ENCODE assay signal across 8 mouse cellular contexts in genomic region chr9:119403236-119403641, GRCm38 (mm10). TPM values are rescaled to one million over a fixed set of nuclear protein-coding genes. Genes with fewer than 3 reads are reported as not detected.
DNase-seq lines count a peak whose midpoint lies in the region; ATAC-seq and TF ChIP-seq lines count a peak whose summit lies in the region.

No protein-coding gene starts in this region.

- H3K27ac ChIP-seq in left cerebral cortex, adult 2 months, result peak overlapping the region; percentile 87
- H3K27ac ChIP-seq in kidney, adult 2 months (ENCODE audit: insufficient read depth, low read depth, low read length), result no peak overlapping the region
- no peak overlapping the region for H3K27ac ChIP-seq in liver, embryonic 13.5 days
- H3K27ac ChIP-seq in neural tube, embryonic 11.5 days (ENCODE audit: low read depth, low read length), result peak overlapping the region; percentile 99

- peak overlapping the region; percentile 81 for H3K4me2 ChIP-seq in liver, embryonic 13.5 days
- H3K4me2 ChIP-seq in neural tube, embryonic 11.5 days (ENCODE audit: low read depth), result peak overlapping the region; percentile 53

- H3K4me3 ChIP-seq in left cerebral cortex, adult 2 months, result peak overlapping the region; percentile 82
- peak overlapping the region; percentile 93 for H3K4me3 ChIP-seq in kidney, adult 2 months (ENCODE audit: insufficient read depth, low read depth, low read length)
- H3K4me3 ChIP-seq in liver, embryonic 13.5 days (replicated peaks), result peak overlapping the region; percentile 69
- peak overlapping the region; percentile 99 for H3K4me3 ChIP-seq in neural tube, embryonic 11.5 days (ENCODE audit: low read depth, low read length)

- peak overlapping the region; percentile 77 for H3K9ac ChIP-seq in liver, embryonic 13.5 days
- H3K9ac ChIP-seq in neural tube, embryonic 11.5 days (ENCODE audit: low read length), result peak overlapping the region; percentile 100

- H3K36me3 ChIP-seq in kidney, adult 2 months (ENCODE audit: control insufficient read depth, insufficient read depth, low read length), result no peaks in the 10 kb centered on the region
- no peaks in the 10 kb centered on the region for H3K36me3 ChIP-seq in liver, embryonic 13.5 days
- H3K36me3 ChIP-seq in neural tube, embryonic 11.5 days (ENCODE audit: control insufficient read depth, insufficient read depth, low read length), result no peaks in the 10 kb centered on the region; the same call in 1 of the 2 replicates

- ATAC-seq in liver, embryonic 13.5 days (ENCODE audit: low read depth), result no peak
- ATAC-seq in neural tube, embryonic 11.5 days (ENCODE audit: insufficient read depth, low FRiP score, low TSS enrichment), result peak; percentile 62
- no peak for ATAC-seq in megakaryocyte-erythroid progenitor cell, adult 5-6 weeks (replicated peaks; ENCODE audit: low FRiP score, low TSS enrichment, poor library complexity, severe bottlenecking)

- H3K9me3 ChIP-seq in liver, embryonic 13.5 days (replicated peaks), result no peaks in the 10 kb centered on the region
- no peaks in the 10 kb centered on the region for H3K9me3 ChIP-seq in neural tube, embryonic 11.5 days (ENCODE audit: control insufficient read depth, low read length)

- peaks cover 15% of the 10 kb centered on the region for H3K4me1 ChIP-seq in kidney, adult 2 months (ENCODE audit: control insufficient read depth, insufficient read depth, low read length)
- peaks cover 37% of the 10 kb centered on the region for H3K4me1 ChIP-seq in liver, embryonic 13.5 days (replicated peaks)
- peaks cover 18% of the 10 kb centered on the region for H3K4me1 ChIP-seq in neural tube, embryonic 11.5 days (ENCODE audit: control insufficient read depth, insufficient read depth, low read length)

- no peak; the same call in 1 of the 2 replicates for TF ChIP-seq CTCF in left cerebral cortex, adult 2 months (IDR thresholded peaks at IDR 0.05)
- no peak for TF ChIP-seq CTCF in kidney, adult 2 months (conservative IDR thresholded peaks at IDR 0.05; ENCODE audit: insufficient read depth, insufficient read length, low read depth, low read length)

- no peak for TF ChIP-seq POLR2A in kidney, adult 2 months (IDR thresholded peaks at IDR 0.05; ENCODE audit: low read depth, low read length)

- intact Hi-C loops in left cerebral cortex, adult 2 months (cut with DNase I), result loop anchor here (2.0 to 5.0 kb wide), 2 partner anchors 46 to 61 kb away; partner anchors contain the start of genes Myd88 and Xylb
- intact Hi-C loops in gastrocnemius, postnatal 14 days (cut with DNase I; ENCODE audit: low total_unique reads), result no loop called here

- peak; percentile 26 to 38 for DNase-seq in left cerebral cortex, adult 2 months (ENCODE audit: extremely low spot score in 1 of 2, low spot score in 2 of 2)
- DNase-seq in left cerebral cortex, adult 11 months (ENCODE audit: low spot score), result no peak
- peak; percentile 49 for DNase-seq in cerebellum, adult 9-10 months
- peak; percentile 46 for DNase-seq in gastrocnemius, postnatal 14 days
- peak; percentile 59 for DNase-seq in kidney, adult 2 months
- DNase-seq in liver, embryonic 13.5 days, result no peak
- DNase-seq in neural tube, embryonic 11.5 days (ENCODE audit: low spot score), result peak; percentile 85

- H3K27me3 ChIP-seq in kidney, adult 2 months (replicated peaks; ENCODE audit: control insufficient read depth, insufficient read depth, low read length), result no peaks in the 10 kb centered on the region
- peaks cover 47% of the 10 kb centered on the region for H3K27me3 ChIP-seq in liver, embryonic 13.5 days
- no peaks in the 10 kb centered on the region for H3K27me3 ChIP-seq in neural tube, embryonic 11.5 days (ENCODE audit: control insufficient read depth, insufficient read depth, low read length)

- WGBS in kidney, adult 2 months, result under 1% methylated on average over 26 of the region's 26 CpGs
- WGBS in liver, embryonic 13.5 days (ENCODE audit: insufficient replicate concordance), result under 1% methylated on average over 26 of the region's 26 CpGs
- 0% methylated on average over 25 of the region's 26 CpGs for whole genome bisulfite sequencing in neural tube, embryonic 11.5 days

RNA-seq across cellular contexts. Expression of gene Acvr2b, which starts 1.3 kb away (rescaled TPM):
- 10 to 100 TPM; 16.9 to 19.1 TPM for total RNA-seq in left cerebral cortex, adult 2 months (2021)
- total RNA-seq in gastrocnemius, postnatal 14 days (2021), result 1 to 10 TPM; 6.5 to 7.3 TPM
- 6.2 and 7.7 TPM in 2 replicates for polyA plus RNA-seq in kidney, adult 2 months (2012; rRNA removed)
- 1.8 and 2.1 TPM in 2 replicates for polyA plus RNA-seq in liver, embryonic 13.5 days (2015; fragmentation: Nextera tagmentation; extraction: Ambion mirVana)
- 87.2 and 99.6 TPM in 2 replicates for polyA plus RNA-seq in neural tube, embryonic 11.5 days (2014; fragmentation: Nextera tagmentation; extraction: Ambion mirVana)
- 0.09 and 3.4 TPM in 2 replicates for total RNA-seq in megakaryocyte-erythroid progenitor cell, adult 5-6 weeks (2014; fragmentation: Nextera tagmentation)
- 1.3 TPM in 1 of 2 replicates, not detected in the other for total RNA-seq in megakaryocyte-erythroid progenitor cell, adult 5-6 weeks (2017)

RNA-seq across cellular contexts. Expression of gene Slc22a14, which starts 37.9 kb away (rescaled TPM):
- total RNA-seq in left cerebral cortex, adult 2 months (2021), result not detected
- total RNA-seq in gastrocnemius, postnatal 14 days (2021), result not detected
- polyA plus RNA-seq in kidney, adult 2 months (2012; rRNA removed), result 1.7 and 2.1 TPM in 2 replicates
- polyA plus RNA-seq in liver, embryonic 13.5 days (2015; fragmentation: Nextera tagmentation; extraction: Ambion mirVana), result not detected in 2 replicates
- polyA plus RNA-seq in neural tube, embryonic 11.5 days (2014; fragmentation: Nextera tagmentation; extraction: Ambion mirVana), result not detected in 2 replicates
- total RNA-seq in megakaryocyte-erythroid progenitor cell, adult 5-6 weeks (2014; fragmentation: Nextera tagmentation), result not detected in 2 replicates
- not detected in 2 replicates for total RNA-seq in megakaryocyte-erythroid progenitor cell, adult 5-6 weeks (2017)

RNA-seq across cellular contexts. Expression of gene Exog, which starts 41.5 kb away (rescaled TPM):
- 10 to 100 TPM; 22.3 to 22.9 TPM for total RNA-seq in left cerebral cortex, adult 2 months (2021)
- total RNA-seq in gastrocnemius, postnatal 14 days (2021), result 1 to 10 TPM; 1.4 to 1.9 TPM
- polyA plus RNA-seq in kidney, adult 2 months (2012; rRNA removed), result 1.7 and 2.2 TPM in 2 replicates
- polyA plus RNA-seq in liver, embryonic 13.5 days (2015; fragmentation: Nextera tagmentation; extraction: Ambion mirVana), result 6.9 and 9.0 TPM in 2 replicates
- 47.0 and 49.2 TPM in 2 replicates for polyA plus RNA-seq in neural tube, embryonic 11.5 days (2014; fragmentation: Nextera tagmentation; extraction: Ambion mirVana)
- 8.2 and 11.1 TPM in 2 replicates for total RNA-seq in megakaryocyte-erythroid progenitor cell, adult 5-6 weeks (2014; fragmentation: Nextera tagmentation)
- total RNA-seq in megakaryocyte-erythroid progenitor cell, adult 5-6 weeks (2017), result 4.4 and 5.1 TPM in 2 replicates

RNA-seq across cellular contexts. Expression of gene Xylb, which starts 46.1 kb away (rescaled TPM):
- 1 to 10 TPM; 4.9 to 5.5 TPM for total RNA-seq in left cerebral cortex, adult 2 months (2021)
- under 1 TPM; 0.27 to 0.35 TPM for total RNA-seq in gastrocnemius, postnatal 14 days (2021)
- polyA plus RNA-seq in kidney, adult 2 months (2012; rRNA removed), result 449 and 451 TPM in 2 replicates
- polyA plus RNA-seq in liver, embryonic 13.5 days (2015; fragmentation: Nextera tagmentation; extraction: Ambion mirVana), result 3.6 and 4.7 TPM in 2 replicates
- polyA plus RNA-seq in neural tube, embryonic 11.5 days (2014; fragmentation: Nextera tagmentation; extraction: Ambion mirVana), result 5.6 and 6.7 TPM in 2 replicates
- total RNA-seq in megakaryocyte-erythroid progenitor cell, adult 5-6 weeks (2014; fragmentation: Nextera tagmentation), result 5.4 and 5.7 TPM in 2 replicates
- total RNA-seq in megakaryocyte-erythroid progenitor cell, adult 5-6 weeks (2017), result 4.3 and 4.8 TPM in 2 replicates

Comparison
In these comparisons a context has a peak if more than half of its experiments do, and no peak if none do; other contexts are left out.
1. DNase-seq: peak in left cerebral cortex, adult 2 months (2 of 2), cerebellum, adult 9-10 months (single experiment), gastrocnemius, postnatal 14 days (single experiment), kidney, adult 2 months (single experiment) and neural tube, embryonic 11.5 days (single experiment); none in left cerebral cortex, adult 11 months (single experiment) and liver, embryonic 13.5 days (single experiment).
2. H3K27ac ChIP-seq: peak in left cerebral cortex, adult 2 months (single experiment) and neural tube, embryonic 11.5 days (single experiment); none in kidney, adult 2 months (single experiment) and liver, embryonic 13.5 days (single experiment).
3. Peak in every context shown above with its lines, with median percentiles within 50 percentile points of each other: H3K4me3 ChIP-seq.